Mouse (Mus musculus) cerebellum, postnatal 14 days (tissue): ENCODE measurements around the gene Sars.

Experiments
- DNase-seq, 2 experiments: peaks; one replicate each; pipeline ENCODE4 v3.0.0; 2021; ENCODE audit warnings: mixed read lengths in 2 of 2

Gene Sars

DNA sequence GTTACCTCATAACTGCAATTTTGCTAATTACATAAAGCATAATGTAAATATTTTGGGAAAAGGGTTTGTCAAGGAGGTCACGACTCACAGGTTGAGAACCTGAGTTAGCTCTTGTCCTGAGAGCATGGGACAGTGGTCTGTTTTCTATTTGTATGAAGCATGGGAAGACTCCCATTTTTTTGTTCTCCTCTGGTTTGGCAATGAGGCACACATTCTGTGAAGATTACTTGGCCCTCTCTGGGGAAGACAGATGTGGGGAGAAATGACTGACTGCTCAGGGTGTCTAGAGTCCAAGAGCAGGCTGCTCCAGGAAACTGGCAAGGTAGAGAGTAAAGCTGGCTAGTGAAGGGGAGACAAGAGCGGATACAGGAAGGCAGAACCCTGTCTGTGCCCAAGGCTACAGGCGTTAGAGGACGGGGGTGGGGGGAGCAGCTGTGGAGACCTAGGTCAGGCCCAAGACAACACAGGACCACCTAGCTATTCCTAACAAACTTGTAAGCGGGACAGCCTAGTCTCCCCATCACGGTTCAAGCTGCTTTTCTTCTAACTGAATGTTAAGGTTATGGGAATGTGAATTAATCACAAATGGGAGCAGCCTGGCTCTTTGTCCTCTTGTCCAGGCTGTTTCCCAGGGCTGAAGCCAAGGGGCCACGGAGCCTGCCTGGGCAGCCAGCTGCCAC lies 19.9 kb downstream of the Sars start:
- peak; percentile 21 to 28 for DNase-seq

DNA sequence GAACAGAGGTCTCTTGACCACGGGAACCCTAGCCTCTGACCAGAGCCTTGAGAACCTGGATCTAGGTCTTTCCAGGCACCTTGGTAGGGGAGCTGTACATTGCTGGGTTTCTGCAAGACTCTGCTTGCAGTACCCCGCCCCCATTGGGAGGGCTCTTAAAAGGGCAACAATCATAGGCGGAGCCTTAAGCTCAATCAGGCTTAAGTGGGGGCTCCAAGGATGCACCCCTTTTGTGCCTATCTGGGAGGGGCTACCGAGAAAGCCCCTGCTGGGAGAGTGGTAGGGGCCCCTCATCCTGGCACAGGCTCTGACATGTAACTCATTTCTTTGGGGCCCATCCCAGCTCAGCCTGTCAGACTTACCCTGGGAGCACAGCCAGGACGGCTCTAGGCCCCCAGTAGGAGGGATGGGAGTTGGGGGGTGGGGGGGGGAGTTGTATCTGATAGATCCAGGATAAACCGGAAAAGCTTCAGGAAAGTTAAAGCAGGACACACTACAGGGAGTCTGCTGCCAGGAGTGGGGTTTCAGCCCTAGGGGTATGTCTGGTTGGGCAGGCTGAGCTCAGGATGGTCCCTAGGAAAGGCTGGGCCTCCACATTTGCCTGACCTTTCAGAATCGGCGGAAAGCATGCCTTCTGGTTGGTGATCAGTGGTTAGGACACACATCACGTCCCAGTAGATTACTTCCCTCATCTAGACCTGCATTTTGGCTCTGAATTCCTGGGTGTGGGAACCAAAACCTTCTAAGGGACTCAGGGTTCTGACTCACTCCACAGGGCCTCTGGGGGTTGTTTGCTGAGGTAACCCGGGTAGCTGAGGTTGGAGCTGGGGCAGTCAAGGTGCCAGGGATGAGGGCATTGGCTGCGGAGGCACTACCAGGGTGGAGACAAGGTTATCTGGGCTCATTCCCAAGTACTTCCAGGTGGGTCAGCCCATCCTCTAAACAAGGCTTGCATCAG lies 20.9 kb downstream of the Sars start:
- peak; percentile 73 to 81 for DNase-seq

DNA sequence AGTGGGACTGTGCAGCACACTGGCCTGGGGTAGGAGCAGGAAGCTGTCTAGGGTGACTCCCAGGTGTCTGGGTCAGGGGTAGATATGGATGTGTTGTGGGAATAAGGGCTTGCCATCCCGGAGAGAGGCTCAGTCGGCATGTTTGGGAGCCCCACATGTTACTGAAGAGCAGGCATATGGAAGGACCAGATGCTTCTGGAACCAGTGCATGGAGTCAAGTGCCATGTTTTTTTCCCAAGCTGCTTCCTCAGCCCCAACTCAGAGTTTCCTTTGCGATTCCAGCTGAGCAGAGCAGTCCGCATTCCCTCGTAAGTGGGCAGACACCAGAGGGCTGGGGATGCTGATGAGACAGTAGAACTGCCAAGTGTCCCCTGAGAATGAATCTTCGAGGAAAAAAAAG lies 22.0 kb downstream of the Sars start:
- DNase-seq = peak in 1 of 2 experiments; percentile 20

DNA sequence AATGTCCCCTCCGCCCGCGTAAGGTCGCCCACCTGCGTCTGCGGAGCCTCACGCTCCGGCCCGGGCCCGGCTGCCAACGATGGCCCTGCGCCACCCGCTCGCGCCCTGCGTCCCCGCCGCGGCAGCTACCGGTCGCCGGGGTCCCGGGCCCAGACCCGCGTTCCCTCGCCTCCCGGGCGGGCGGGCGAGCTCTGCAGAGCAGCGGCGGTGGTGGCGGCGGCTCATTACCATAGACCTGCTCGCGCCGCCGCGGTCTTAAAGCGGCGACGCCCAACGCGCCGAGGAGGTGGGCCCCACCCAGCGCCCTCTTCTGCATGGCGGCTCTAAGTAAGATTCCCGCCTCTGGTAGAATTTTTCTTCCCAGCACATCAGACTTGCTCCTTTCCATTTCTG lies 29.2 kb downstream of the Sars start:
- DNase-seq = peak; percentile 90 to 93

DNA sequence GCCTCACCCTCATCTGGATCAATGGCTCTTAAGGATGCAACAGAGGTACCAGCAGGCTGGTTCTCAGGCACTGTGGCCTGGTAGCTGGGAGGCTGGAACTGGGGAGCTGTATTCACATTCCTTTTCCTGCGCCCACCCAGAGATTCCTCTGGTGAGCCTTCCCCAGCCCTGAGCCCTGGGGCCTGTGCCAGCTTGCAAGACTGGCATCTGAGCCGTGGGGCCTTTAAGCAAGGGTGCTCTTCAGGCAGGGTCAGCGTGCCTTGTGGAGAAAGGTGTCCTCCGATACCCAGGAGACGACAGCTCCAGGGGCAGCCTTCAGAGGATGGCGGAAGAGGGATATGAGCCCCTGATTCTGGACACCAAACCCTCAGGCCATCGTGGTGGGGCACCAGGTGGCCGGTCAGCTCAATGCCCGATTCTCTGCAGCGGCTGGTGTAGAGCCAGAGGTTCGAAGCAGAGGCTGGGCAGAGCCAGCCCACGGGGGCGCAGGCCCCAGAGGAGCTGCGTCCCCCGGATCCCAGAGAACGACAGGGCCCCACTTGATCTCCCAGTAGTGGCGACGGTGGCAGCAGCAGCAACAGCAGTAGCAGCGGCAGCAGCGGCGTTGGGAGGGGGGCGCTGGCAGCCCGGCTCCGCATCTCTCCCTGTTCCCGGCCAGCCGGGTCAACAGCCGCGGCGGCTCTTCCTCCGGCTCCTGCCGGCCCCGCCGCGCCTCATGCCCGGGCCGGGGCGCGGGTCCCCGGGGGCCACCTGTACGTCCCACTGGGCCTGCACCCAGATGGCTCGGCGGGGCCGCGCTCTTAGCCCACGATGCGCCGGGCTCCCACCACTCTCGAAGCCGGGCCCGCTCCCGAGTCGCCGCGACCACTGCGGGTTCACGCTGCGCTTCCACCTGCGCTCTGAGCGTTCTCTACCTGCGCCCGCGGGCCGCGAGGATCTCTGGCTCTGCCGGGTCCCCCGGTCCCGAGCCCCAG lies 29.9 kb downstream of the Sars start, which contains the start of gene Celsr2:
Gene Celsr2, minus strand, starts transcription at position 696 of the 974 bp plus-strand sequence.
- DNase-seq = peak; percentile 58 to 65

DNA sequence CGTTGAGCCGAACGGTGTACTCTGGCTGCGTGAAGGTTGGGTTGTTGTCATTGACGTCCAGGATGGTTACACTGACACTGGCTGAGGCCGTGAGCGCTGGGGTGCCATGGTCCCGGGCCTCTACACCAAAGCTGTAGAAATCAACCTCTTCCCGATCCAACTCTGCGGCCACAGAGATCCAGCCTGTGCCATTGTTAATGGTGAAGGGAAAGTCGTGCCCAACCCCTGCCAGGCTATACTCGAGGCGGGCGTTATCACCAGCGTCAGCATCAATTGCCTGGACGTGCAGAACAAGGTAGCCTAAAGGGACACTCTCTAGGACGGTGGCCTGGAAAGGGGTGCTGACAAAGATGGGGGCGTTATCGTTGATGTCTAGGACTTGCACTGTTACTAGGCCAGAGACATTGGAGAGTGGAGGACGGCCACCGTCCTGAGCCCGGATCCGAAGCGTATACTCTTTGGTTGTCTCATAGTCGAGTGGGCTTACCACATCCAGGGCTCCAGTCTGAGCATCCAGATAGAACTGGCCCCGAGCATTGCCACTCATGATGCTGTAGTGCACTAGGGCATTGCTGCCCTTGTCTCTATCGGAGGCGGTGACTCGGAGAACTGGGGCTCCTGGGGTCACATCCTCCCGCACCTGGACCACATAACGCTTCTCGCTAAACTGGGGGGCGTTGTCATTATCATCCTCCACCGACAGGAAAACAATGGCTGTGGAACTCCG lies 31.2 kb downstream of the Sars start:
- DNase-seq = peak in 1 of 2 experiments; percentile 12

DNA sequence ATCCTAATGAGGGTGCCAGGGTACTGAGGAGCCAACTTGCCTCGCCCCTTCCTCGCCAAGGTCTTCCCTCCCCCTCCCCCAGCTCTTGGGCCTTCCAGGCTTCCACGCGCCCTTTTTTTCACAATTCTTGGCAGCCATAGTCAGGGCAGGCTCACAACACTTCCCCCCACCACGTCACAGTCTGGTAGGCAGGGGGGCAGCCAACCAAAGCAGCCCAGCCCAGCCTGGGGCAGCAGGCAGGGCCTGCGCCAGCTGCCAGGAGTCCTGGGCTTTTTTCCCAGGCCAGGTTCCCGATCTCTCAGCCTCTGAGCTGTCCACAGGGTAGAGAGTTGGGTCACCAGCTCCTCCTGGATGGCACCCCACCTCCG lies 33.3 kb downstream of the Sars start:
- DNase-seq = peak; percentile 87 to 89

DNA sequence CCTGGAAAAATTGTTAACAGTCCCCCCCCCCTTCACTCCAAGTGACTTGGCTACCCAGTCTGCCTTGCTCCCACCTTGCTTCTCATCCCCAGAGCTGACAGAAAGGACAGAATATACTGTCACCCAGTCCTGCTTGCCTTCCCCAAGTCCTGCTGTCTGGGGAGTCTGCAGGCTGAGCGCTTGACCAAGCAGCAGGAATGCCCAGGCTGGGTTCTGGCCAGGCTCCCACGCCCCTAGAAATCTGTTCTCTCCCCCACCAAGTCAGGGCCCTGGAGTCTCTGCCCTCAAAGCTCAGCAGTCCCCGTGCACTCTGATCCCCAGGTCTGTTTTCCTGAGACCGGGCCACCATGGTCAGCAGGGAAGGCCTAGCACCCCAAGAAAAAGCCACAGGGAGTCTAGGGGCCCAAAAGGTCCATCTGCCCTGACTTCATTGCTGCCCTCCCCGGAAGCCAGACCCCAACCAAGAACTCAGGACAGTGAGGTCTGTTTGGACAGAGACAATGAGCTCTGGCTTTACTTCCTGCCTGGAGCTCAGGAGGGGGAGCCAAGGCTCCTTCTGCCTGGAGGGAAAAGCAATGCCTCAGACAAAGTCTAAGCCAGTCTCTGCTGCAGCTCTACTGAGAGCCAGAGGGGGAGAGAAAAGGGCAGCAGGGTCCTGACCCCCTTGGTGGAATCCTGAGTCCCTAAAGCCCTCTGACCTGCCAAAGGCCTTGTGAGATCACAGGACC lies 33.8 kb downstream of the Sars start:
- DNase-seq = peak; percentile 37 to 48

DNA sequence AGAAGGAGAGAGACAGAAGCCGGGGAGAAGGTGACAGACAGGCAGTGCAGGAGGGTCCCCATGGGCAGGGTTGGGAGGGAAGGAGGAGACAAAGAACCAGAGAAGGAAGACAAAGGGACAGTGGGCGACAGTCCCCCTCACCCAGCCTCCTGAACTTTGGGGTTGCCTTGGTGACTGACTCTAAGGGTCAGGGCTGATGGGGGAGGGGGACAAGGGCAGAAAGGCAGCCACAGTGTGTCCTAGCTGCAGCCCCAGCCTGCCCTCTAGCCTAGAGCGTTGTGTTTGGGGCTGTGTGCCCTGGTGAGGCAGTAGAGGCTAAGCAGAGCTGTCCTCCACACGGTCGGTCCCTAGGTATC lies 34.7 kb downstream of the Sars start:
- peak in 1 of 2 experiments; percentile 46 for DNase-seq

DNA sequence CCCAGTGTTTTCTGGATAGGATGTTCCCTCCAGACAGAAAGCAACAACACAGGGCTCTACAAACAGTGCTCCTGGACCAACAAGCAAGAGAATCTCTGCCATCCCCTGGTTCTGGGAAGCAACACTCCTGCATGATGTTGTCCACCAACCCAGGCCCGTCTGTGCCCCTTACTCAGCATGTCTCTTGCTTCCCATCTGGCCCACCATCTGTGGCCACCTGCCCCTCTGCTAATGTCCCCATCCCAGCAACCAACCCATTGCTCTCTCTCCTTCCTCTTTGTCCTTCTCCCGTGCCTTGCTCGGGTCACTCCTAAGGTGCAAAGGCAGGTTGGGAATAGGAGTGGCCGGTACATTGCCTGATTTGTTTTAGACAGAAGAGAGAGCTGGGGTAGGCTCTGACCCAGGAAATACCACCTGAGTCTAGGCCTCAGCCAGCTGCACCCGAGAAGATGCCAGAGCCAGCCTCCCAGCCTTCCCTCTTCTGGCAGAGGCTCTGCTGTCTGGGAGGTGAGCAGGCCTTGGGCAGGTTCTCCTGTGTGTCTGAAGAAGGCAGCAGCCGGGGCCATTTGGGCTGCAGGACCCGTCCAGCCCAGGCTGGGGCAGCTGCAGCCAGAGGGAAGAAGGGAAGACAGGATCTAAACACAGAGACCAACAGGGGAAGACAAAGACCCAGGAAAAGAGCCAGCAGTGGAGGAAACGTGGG lies 35.2 kb downstream of the Sars start:
- peak; percentile 73 to 80 for DNase-seq

DNA sequence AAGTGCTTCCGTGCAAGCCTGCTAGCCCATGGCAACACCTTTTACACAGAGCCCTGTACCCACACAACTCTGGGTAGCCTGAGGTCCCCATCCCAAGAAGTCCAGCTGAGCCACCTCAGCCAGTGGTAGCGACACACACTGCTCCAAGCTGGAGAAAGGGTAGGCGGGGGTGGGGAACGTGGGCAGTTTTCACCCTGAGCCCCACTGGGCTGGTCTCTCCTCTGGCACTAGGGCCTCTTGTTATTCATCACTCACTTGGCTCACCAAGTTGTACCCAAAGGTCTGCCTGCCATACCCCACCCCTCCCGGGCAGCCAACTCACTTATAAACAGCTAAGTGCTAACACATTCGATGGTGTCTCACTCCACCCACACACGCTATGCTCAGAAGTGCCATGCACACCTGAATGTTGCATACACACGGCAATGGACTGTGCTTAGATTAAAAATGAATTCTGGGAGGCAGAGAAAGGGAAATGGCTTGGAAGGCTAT lies 36.4 kb downstream of the Sars start:
- no peak for DNase-seq

DNA sequence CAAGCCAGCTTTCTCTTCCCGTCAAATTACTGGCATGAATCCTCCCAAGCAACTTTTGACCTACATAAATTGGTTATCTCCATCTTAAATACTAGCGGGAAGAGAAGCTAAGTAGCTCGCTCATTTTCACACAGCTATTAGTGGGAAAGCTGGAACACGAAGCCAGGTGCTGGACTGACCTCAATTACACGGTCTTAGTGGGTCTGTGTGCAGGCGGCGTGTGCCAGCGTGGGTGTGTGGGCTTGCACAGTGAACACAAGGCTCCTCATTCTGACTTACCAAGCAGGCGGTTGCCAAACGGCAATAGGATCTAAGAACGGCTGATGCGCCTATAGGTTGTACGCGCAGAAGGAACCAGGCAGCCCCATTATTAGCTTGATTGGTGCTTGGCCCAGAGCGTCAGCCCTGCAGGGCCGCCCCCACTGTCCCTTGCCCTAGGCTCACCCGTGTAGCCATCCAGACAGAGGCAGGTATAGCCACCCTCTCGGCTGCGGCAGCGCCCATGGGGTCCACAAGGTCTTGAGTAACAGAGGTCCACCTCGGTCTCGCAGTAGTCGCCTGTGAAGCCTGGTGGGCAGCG lies 38.6 kb downstream of the Sars start:
- DNase-seq = peak in 1 of 2 experiments; percentile 52

DNA sequence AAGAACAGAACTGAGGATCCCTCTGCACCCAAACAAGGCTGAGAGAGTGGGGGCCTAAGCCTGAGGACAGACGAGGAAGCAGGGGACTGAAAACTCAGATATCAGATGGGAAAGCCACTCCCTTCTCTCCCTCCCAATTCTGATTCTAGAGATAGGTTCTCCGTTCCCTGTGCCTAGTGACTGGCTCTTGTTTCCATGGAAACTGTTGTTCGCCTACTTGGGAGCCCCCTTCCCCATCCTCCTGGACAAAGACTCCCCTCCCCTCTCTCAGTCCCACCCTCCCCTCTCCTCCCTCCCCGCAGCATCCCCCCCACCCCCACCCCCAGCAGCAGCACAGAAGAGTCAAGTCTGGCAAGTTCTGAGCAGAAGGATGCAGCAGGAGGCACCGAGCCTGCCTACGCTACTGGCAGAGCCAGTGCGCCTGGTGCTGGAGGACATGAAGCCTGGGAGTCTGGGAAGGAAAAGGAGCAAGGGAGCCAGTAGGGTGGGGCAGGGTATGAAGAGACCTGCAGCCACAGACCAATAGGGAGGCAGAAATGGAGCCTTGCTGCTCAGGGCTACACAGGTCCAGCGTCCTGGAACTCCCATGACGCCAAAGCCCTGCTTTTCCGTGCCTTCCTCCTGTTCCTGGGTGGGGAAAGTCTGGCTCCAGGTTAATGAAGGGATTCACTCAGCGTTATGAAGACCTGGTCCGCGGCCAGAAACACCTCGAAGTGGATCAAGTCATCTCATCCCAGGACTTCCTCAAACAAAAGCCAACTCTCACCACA lies 39.3 kb downstream of the Sars start:
- peak; percentile 70 to 75 for DNase-seq

DNA sequence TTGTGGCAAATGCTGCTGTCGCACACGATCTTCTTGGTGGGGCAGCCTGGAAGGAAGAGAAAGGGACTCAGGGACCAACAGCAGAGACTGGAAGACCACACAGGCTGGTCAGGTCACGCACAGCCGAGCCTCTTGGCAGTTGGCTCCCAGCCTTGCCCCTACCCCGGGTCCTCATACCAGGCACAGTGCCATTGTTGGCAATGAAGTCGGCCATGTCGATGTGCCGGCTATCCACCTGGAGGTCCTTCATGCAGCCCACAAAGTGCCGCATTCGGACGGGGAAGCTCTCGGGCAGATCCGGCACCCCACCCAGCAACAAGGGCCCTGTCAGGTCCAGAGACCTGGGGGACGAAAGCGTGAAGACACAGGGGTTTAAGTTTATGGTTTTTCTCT lies 42.5 kb downstream of the Sars start:
- peak; percentile 77 to 80 for DNase-seq

DNA sequence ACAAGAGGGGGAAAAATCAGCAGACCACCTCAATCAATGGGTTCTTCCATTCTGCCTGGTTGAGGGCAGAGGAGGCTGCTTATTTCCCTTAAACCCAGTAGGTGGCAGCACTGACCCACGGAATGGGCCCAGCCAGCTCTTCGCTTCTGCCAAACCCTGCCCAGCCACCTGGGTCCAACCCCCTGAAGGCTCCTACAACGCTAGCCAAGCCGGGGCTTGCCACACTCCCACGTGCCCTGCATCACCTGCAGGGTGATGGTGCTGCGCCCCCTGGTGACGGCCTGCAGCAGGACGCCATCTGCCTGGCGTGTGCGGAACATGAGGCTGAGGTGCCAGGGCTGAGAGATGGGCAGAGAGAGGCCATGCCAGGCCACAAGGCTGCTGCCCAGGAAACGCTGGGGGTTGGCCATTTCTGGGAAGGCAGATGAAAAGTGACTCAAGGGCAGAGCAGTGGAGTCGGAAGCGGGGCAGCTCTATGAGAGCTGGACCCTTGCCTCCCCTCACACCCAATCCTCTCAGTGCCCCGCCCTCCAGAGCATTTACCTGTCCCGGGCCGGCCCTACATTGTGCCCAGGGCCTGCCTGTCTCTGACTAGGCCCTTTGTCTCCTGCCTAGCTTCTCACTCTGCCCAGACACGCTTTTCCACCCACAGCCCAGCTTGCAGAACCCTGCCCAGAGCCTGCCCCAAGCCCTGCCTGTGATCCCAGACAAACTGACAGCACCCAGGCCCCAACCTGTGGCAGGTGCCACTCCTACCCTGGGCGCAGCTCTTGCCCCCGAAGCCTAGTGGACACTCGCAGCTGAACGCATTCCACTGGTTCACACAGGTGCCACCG lies 43.1 kb downstream of the Sars start:
- peak; percentile 96 to 97 for DNase-seq

DNA sequence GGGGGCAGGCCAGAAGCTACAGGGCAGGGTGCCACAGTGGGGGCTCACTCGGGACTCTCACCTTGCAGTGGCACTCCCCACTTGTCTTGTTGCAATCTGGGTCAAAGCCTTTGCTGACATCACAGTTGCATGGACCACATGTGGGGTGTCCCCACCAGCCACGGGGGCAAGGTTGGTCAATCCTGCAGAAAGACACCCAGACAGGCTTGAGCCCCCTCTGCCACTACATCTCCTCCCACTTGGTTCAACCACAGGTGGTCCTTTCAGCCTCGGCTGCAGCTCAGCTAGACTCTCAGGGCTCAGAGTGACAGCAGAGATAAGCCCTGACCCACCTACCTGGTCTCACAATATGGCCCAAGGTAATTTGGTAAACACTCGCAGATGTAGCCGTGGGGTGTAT lies 44.6 kb downstream of the Sars start:
- peak; percentile 26 to 33 for DNase-seq

DNA sequence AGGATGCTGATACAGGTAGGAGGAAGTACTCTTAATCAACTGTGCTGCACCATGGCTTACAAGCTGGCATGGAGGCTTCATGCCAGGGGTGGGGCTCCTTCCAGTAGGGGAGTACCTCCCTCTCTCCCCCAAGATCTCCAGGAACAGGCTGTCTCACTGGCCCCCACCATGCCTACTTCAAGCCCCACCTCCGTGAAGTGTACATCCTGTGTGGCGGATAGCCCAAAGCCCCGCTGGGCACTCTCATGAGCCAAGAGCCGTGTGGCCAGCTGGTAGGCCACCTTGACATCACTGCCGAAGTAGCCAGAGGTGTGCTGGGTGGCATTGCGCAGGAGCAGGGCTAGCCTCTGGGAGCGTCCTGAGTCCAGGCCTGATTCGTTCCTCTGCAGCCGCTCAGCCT lies 46.7 kb downstream of the Sars start:
- DNase-seq = peak in 1 of 2 experiments; percentile 64

DNA sequence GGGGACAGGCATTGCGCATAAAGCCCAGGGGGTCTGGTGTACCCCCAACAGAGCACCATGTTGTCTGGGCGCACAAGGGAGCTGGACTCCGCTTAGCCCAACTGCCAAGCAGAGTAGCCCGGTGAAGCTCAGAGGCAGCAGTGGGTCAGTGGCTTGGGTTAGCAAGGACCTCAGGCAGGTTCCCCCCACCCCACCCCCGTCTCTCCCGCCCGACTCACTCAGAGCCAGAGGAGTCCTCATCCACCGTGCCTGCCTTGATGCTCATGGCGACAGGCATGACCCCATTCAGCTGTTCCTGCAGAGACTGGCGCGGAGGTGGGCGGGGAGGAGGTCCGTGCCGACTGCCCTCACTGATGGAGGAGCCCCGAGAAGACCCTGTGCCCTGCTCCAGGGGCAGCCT lies 52.2 kb downstream of the Sars start:
- peak in 1 of 2 experiments; percentile 28 for DNase-seq
